Mouse (Mus musculus): Measurements from ENCODE around the gene Rbm4b. TPM values are rescaled to one million over a fixed set of nuclear protein-coding genes. Genes with fewer than 3 reads are reported as not detected.
"Not testable (repeated sequence)": the region's sequence is repeated elsewhere in the genome, so short reads cannot be mapped to it uniquely, and the experiment has no call there.

The Rbm4b gene
- polyA plus RNA-seq, 1 experiment from 2014 or later: 36.2 TPM

DNA sequence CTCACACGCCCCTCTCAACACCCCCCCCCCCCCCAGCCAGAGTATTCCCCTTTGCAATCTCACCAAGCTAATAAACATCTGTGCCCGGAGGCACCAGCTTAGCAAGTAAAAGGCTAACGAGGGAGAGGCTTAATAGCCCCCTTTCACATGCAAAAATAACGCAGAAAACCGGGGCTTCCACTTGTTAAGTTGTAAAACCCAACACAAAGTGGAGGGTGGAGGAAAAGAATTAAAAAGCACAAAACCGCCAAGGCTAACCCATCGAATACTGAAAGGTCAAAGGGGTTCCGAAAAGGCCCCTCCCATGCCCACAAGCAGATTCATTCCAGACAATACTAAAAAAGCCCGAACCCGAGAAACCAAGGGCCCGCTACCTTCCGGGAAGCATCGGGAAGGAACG lies 54.0 kb downstream of the Rbm4b start:
- Histone ChIP-seq H3K27me3 (replicated peaks) (no peaks in the 10 kb centered on the region), H3K4me1 (replicated peaks) (peaks cover 22% of the 10 kb centered on the region), H3K9ac (peak overlapping the region; percentile 89), H3K36me3 (peaks cover 5% of the 10 kb centered on the region; the same call in 1 of the 2 replicates), H3K27ac (ENCODE audit: poor library complexity, severe bottlenecking) (peak overlapping the region; percentile 91; the same call in 1 of the 2 replicates), H3K4me2 (peak overlapping the region; percentile 83), H3K9me3 (replicated peaks) (no peaks in the 10 kb centered on the region), H3K4me3 (peak overlapping the region; percentile 81)
- 0% methylated on average over 14 of the region's 14 CpGs for WGBS
- no peak for ATAC-seq (ENCODE audit: insufficient number of reproducible peaks, low FRiP score)

DNA sequence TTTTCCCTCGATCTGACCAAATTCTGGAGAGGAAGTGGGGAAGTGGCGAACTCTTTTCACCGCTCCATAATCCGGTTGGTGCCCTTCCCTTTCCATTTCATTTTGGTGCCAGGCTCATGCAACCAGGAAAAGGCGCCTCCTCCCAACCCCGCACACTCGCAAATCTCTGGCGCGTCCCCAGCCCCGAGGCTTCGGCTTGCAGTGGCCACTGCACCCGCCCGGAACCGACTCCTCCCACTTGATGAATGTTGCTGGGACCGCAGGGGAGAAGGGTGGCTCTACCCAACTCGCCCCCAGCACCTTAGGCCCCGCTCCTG lies 54.4 kb downstream of the Rbm4b start:
- peaks cover 22% of the 10 kb centered on the region for H3K4me1 ChIP-seq (replicated peaks)
- H3K4me2 ChIP-seq: peak overlapping the region; percentile 83
- peaks cover 5% of the 10 kb centered on the region; the same call in 1 of the 2 replicates for H3K36me3 ChIP-seq
- H3K27ac ChIP-seq (ENCODE audit: poor library complexity, severe bottlenecking): peak overlapping the region; percentile 91
- H3K27me3 ChIP-seq (replicated peaks): no peaks in the 10 kb centered on the region
- WGBS: 0% methylated on average over 17 of the region's 17 CpGs
- ATAC-seq (ENCODE audit: insufficient number of reproducible peaks, low FRiP score): no peak
- H3K4me3 ChIP-seq: peak overlapping the region; percentile 81
- peak overlapping the region; percentile 89 for H3K9ac ChIP-seq
- H3K9me3 ChIP-seq (replicated peaks): no peaks in the 10 kb centered on the region

- ATAC-seq (ENCODE audit: insufficient number of reproducible peaks, low FRiP score): peak; percentile 99
- WGBS: under 1% methylated on average over 83 of the region's 83 CpGs
- Histone ChIP-seq H3K27me3 (replicated peaks) (no peaks in the 10 kb centered on the region), H3K27ac (ENCODE audit: poor library complexity, severe bottlenecking) (peak within 1 kb of the TSS; percentile 93), H3K4me2 (peak within 1 kb of the TSS; percentile 83), H3K9me3 (replicated peaks) (no peaks in the 10 kb centered on the region), H3K9ac (peak within 1 kb of the TSS; percentile 92), H3K36me3 (peaks cover 4% of the 10 kb centered on the region; the same call in 1 of the 2 replicates), H3K4me3 (peak within 1 kb of the TSS; percentile 81), H3K4me1 (replicated peaks) (peaks cover 22% of the 10 kb centered on the region)
Observed at GRCm38 (mm10) chr19:4811063-4811908, 55.0 kb downstream of the Rbm4b start, which contains the start of the genes Gm21992 and Rbm14. TSS of gene Gm21992 (minus strand) at chr19:4811612. TSS of gene Rbm14 (minus strand) at chr19:4811634.

- peak; percentile 7; the same call in 1 of the 2 replicates for ATAC-seq (ENCODE audit: insufficient number of reproducible peaks, low FRiP score)
- peaks cover 22% of the 10 kb centered on the region for H3K4me1 ChIP-seq (replicated peaks)
- H3K27ac ChIP-seq (ENCODE audit: poor library complexity, severe bottlenecking): peak overlapping the region; percentile 93
- H3K27me3 ChIP-seq (replicated peaks): no peaks in the 10 kb centered on the region
- H3K4me3 ChIP-seq: peak overlapping the region; percentile 81
- H3K9me3 ChIP-seq (replicated peaks): no peaks in the 10 kb centered on the region
- H3K9ac ChIP-seq: peak overlapping the region; percentile 92
- 5% methylated on average over 12 of the region's 12 CpGs for WGBS
- no peaks in the 10 kb centered on the region for H3K36me3 ChIP-seq
- peak overlapping the region; percentile 83 for H3K4me2 ChIP-seq
Observed at GRCm38 (mm10) chr19:4811909-4812242, 55.6 kb downstream of the Rbm4b start.

- not testable (repeated sequence) for H3K27me3 ChIP-seq (replicated peaks); H3K36me3 ChIP-seq; ATAC-seq (ENCODE audit: insufficient number of reproducible peaks, low FRiP score); H3K9me3 ChIP-seq (replicated peaks)
- Histone ChIP-seq H3K4me3 (peak overlapping the region; percentile 81), H3K4me2 (peak overlapping the region; percentile 83), H3K9ac (peak overlapping the region; percentile 92), H3K27ac (ENCODE audit: poor library complexity, severe bottlenecking) (peak overlapping the region; percentile 93), H3K4me1 (replicated peaks) (peaks cover 22% of the 10 kb centered on the region)
- WGBS: 73% methylated on average over 8 of the region's 8 CpGs
Observed at GRCm38 (mm10) chr19:4812334-4812949, 56.1 kb downstream of the Rbm4b start.

DNA sequence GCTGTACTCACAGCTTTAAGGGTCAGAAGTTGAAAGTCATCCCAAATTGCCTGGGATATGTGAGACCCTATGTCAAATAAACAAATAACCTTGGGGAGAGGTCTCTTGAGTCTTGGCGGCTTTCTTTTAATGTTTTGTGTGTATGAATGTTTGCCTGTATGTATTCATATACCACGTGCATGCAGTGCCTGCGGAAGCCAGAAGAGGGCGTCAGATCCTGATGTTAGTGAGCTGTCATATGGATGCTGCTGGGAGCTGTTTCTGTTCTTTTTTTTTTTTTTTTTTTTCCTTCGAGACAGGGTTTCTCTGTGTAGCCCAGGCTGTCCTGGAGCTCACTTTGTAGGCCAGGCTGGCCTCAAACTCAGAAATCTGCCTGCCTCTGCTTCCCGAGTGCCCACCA lies 56.7 kb downstream of the Rbm4b start:
- ATAC-seq (ENCODE audit: insufficient number of reproducible peaks, low FRiP score): no peak
- WGBS: 83% methylated on average over 6 of the region's 6 CpGs
- Histone ChIP-seq H3K4me3 (no peak overlapping the region), H3K9me3 (replicated peaks) (no peaks in the 10 kb centered on the region), H3K36me3 (no peaks in the 10 kb centered on the region), H3K27ac (ENCODE audit: poor library complexity, severe bottlenecking) (no peak overlapping the region), H3K4me2 (no peak overlapping the region), H3K4me1 (replicated peaks) (peaks cover 16% of the 10 kb centered on the region), H3K27me3 (replicated peaks) (no peaks in the 10 kb centered on the region), H3K9ac (no peak overlapping the region)

Other genes starting within 250 kb of the Rbm4b start
- gene Pcx, start 246.0 kb upstream of the Rbm4b start, polyA plus RNA-seq (2016; fragmentation: Nextera tagmentation; extraction: Ambion mirVana): 15.9 and 16.6 TPM in 2 replicates
- 7.6 and 8.0 TPM in 2 replicates for gene Lrfn4, start 140.8 kb upstream of the Rbm4b start, polyA plus RNA-seq (2016; fragmentation: Nextera tagmentation; extraction: Ambion mirVana)
- 36.5 and 38.3 TPM in 2 replicates for gene Rce1, start 130.9 kb upstream of the Rbm4b start, polyA plus RNA-seq (2016; fragmentation: Nextera tagmentation; extraction: Ambion mirVana)
- 1.2 and 2.0 TPM in 2 replicates for gene Gm960, start 57.8 kb upstream of the Rbm4b start, polyA plus RNA-seq (2016; fragmentation: Nextera tagmentation; extraction: Ambion mirVana)
- gene Sptbn2, start 45.3 kb upstream of the Rbm4b start, polyA plus RNA-seq (2016; fragmentation: Nextera tagmentation; extraction: Ambion mirVana): 0.26 TPM in 2 replicates
- 39.8 and 46.8 TPM in 2 replicates for gene Rbm4, start 37.4 kb downstream of the Rbm4b start, polyA plus RNA-seq (2016; fragmentation: Nextera tagmentation; extraction: Ambion mirVana)
- gene Gm21992, start 55.1 kb downstream of the Rbm4b start, polyA plus RNA-seq (2016; fragmentation: Nextera tagmentation; extraction: Ambion mirVana): 27.0 and 29.6 TPM in 2 replicates
- gene Rbm14, start 55.1 kb downstream of the Rbm4b start, polyA plus RNA-seq (2016; fragmentation: Nextera tagmentation; extraction: Ambion mirVana): 59.8 and 64.5 TPM in 2 replicates
- gene Ccs, start 82.8 kb downstream of the Rbm4b start, polyA plus RNA-seq (2016; fragmentation: Nextera tagmentation; extraction: Ambion mirVana): 33.9 and 34.5 TPM in 2 replicates
- gene Ccdc87, start 82.9 kb downstream of the Rbm4b start, polyA plus RNA-seq (2016; fragmentation: Nextera tagmentation; extraction: Ambion mirVana): 0.05 TPM in 1 of 2 replicates, not detected in the other
- gene Ctsf, start 98.6 kb downstream of the Rbm4b start, polyA plus RNA-seq (2016; fragmentation: Nextera tagmentation; extraction: Ambion mirVana): 36.2 and 41.1 TPM in 2 replicates
- gene Actn3, start 121.4 kb downstream of the Rbm4b start, polyA plus RNA-seq (2016; fragmentation: Nextera tagmentation; extraction: Ambion mirVana): 4.1 and 4.2 TPM in 2 replicates
- gene Zdhhc24, start 122.2 kb downstream of the Rbm4b start, polyA plus RNA-seq (2016; fragmentation: Nextera tagmentation; extraction: Ambion mirVana): 9.6 TPM in 2 replicates
- 2.8 and 3.4 TPM in 2 replicates for gene Bbs1, start 150.1 kb downstream of the Rbm4b start, polyA plus RNA-seq (2016; fragmentation: Nextera tagmentation; extraction: Ambion mirVana)
- gene Dpp3, start 171.8 kb downstream of the Rbm4b start, polyA plus RNA-seq (2016; fragmentation: Nextera tagmentation; extraction: Ambion mirVana): 108 and 110 TPM in 2 replicates
- gene Peli3, start 186.6 kb downstream of the Rbm4b start, polyA plus RNA-seq (2016; fragmentation: Nextera tagmentation; extraction: Ambion mirVana): 0.46 and 0.92 TPM in 2 replicates
- gene Mrpl11, start 205.7 kb downstream of the Rbm4b start, polyA plus RNA-seq (2016; fragmentation: Nextera tagmentation; extraction: Ambion mirVana): 104 and 110 TPM in 2 replicates
- 0.08 and 0.13 TPM in 2 replicates for gene Npas4, start 233.8 kb downstream of the Rbm4b start, polyA plus RNA-seq (2016; fragmentation: Nextera tagmentation; extraction: Ambion mirVana)